Mouse (Mus musculus) neural tube, embryonic 14.5 days (tissue): ENCODE data around the gene Myo9a. TPM values are rescaled to one million over a fixed set of nuclear protein-coding genes. Genes with fewer than 3 reads are reported as not detected.

Experiments used
- ATAC-seq: fragments of 200-750 bp; cut with Nextera tagmentation; 2 replicates; pipeline ENCODE4 v1.8.0; 2017; ENCODE audit warnings: low read depth, mild to moderate bottlenecking, moderate TSS enrichment, moderate library complexity
- H3K27ac ChIP-seq: fragments of 300-500 bp; sonication (generic); 2 replicates; pipeline ENCODE4 v1.5.1; 2014; ENCODE audit warnings: low read depth, mild to moderate bottlenecking, control low read depth, low read length, moderate library complexity, mixed read lengths
- H3K27me3 ChIP-seq: fragments of 300-500 bp; sonication (generic); 2 replicates; pipeline ENCODE4 v1.6.1; 2014; ENCODE audit warnings: low read length; ENCODE audit not compliant: control insufficient read depth, insufficient read depth
- H3K36me3 ChIP-seq: fragments of 300-500 bp; sonication (generic); 2 replicates; pipeline ENCODE4 v1.6.1; 2014; ENCODE audit warnings: low read length, mixed read lengths; ENCODE audit not compliant: control insufficient read depth, insufficient read depth
- H3K4me1 ChIP-seq: fragments of 300-500 bp; sonication (generic); 2 replicates; pipeline ENCODE4 v1.6.1; 2014; ENCODE audit warnings: low read length; ENCODE audit not compliant: control insufficient read depth, insufficient read depth
- H3K4me2 ChIP-seq: fragments of 300-500 bp; sonication (generic); 2 replicates; pipeline ENCODE4 v1.6.1; 2014; ENCODE audit warnings: mild to moderate bottlenecking, low read depth, low read length, control low read depth
- H3K4me3 ChIP-seq: fragments of 300-500 bp; sonication (generic); 2 replicates; pipeline ENCODE4 v1.5.1; 2014; ENCODE audit warnings: low read depth, low read length, control low read depth, mixed read lengths
- H3K9ac ChIP-seq: fragments of 300-500 bp; sonication (generic); replicated peaks from 2 replicates; pipeline ENCODE4 v1.6.1; 2014; ENCODE audit warnings: low read depth, mild to moderate bottlenecking, control low read depth, low read length, mixed read lengths
- H3K9me3 ChIP-seq: fragments of 300-500 bp; sonication (generic); 2 replicates; pipeline ENCODE4 v1.6.1; 2016; ENCODE audit warnings: low read length; ENCODE audit not compliant: control insufficient read depth
- WGBS: fragments of 180-500 bp; shearing (Covaris S2); extraction: QIAGEN DNeasy Blood & Tissue Kit; methylation state at CpG from one replicate; pipeline ENCODE4 v1.1.7; 2014; 5-methylcytosine and 5-hydroxymethylcytosine counted together
- polyA plus RNA-seq: library from polyadenylated mRNA; unstranded; fragments of >200 nt; fragmentation: Nextera tagmentation; extraction: Ambion mirVana; gene quantifications from 2 replicates; pipeline ENCODE4 v1.2.1, GENCODE M21; 2014

Gene Myo9a
- polyA plus RNA-seq, 1 experiment from 2014 or later, result 37.9 TPM

GRCm38 (mm10) chr9:59723096-59723657, 27.5 kb upstream of the Myo9a start:
- no peaks in the 10 kb centered on the region for H3K36me3 ChIP-seq
- peak overlapping the region; percentile 34; the same call in 1 of the 2 replicates for H3K4me2 ChIP-seq
- no peak overlapping the region for H3K27ac ChIP-seq
- ATAC-seq, result peak; percentile 65; the same call in 1 of the 2 replicates
- WGBS, result 22% methylated on average over 10 of the region's 10 CpGs
- no peaks in the 10 kb centered on the region for H3K9me3 ChIP-seq
- no peaks in the 10 kb centered on the region for H3K27me3 ChIP-seq
- H3K4me3 ChIP-seq, result no peak overlapping the region
- peaks cover 10% of the 10 kb centered on the region for H3K4me1 ChIP-seq
- H3K9ac ChIP-seq, result peak overlapping the region; percentile 50; the same call in 1 of the 2 replicates

- Histone ChIP-seq H3K9me3 (no peaks in the 10 kb centered on the region), H3K36me3 (no peaks in the 10 kb centered on the region), H3K4me3 (no peak overlapping the region), H3K4me2 (no peak overlapping the region), H3K4me1 (peaks cover 10% of the 10 kb centered on the region), H3K27me3 (no peaks in the 10 kb centered on the region), H3K9ac (no peak overlapping the region), H3K27ac (no peak overlapping the region)
- ATAC-seq, result no peak
- 62% methylated on average over 8 of the region's 8 CpGs for WGBS
Measured at GRCm38 (mm10) chr9:59723791-59724442, 26.8 kb upstream of the Myo9a start.

GRCm38 (mm10) chr9:59725515-59725914, 25.2 kb upstream of the Myo9a start:
- no peak for ATAC-seq
- Histone ChIP-seq H3K4me1 (peaks cover 10% of the 10 kb centered on the region), H3K4me2 (no peak overlapping the region), H3K4me3 (no peak overlapping the region), H3K9me3 (no peaks in the 10 kb centered on the region), H3K36me3 (no peaks in the 10 kb centered on the region), H3K27ac (no peak overlapping the region), H3K9ac (no peak overlapping the region), H3K27me3 (no peaks in the 10 kb centered on the region)
- 77% methylated on average over 10 of the region's 10 CpGs for WGBS

- Histone ChIP-seq H3K27me3 (no peaks in the 10 kb centered on the region), H3K4me3 (no peak overlapping the region), H3K4me1 (peaks cover 10% of the 10 kb centered on the region), H3K9me3 (no peaks in the 10 kb centered on the region), H3K27ac (no peak overlapping the region), H3K36me3 (no peaks in the 10 kb centered on the region), H3K9ac (no peak overlapping the region), H3K4me2 (no peak overlapping the region)
- 89% methylated on average over 11 of the region's 11 CpGs for WGBS
- no peak for ATAC-seq
Measured at GRCm38 (mm10) chr9:59727569-59728286, 23.0 kb upstream of the Myo9a start.

- Histone ChIP-seq H3K27me3 (no peaks in the 10 kb centered on the region), H3K9ac (no peak overlapping the region), H3K36me3 (no peaks in the 10 kb centered on the region; the same call in 1 of the 2 replicates), H3K4me1 (no peaks in the 10 kb centered on the region), H3K27ac (no peak overlapping the region), H3K4me2 (no peak overlapping the region), H3K9me3 (no peaks in the 10 kb centered on the region), H3K4me3 (no peak overlapping the region)
- WGBS, result 92% methylated on average over 5 of the region's 5 CpGs
- no peak for ATAC-seq
Measured at GRCm38 (mm10) chr9:59731136-59731535, 19.6 kb upstream of the Myo9a start.

- no peak for ATAC-seq
Measured at GRCm38 (mm10) chr9:59733075-59733474, 17.6 kb upstream of the Myo9a start.

GRCm38 (mm10) chr9:59735394-59735793, 15.3 kb upstream of the Myo9a start:
- Histone ChIP-seq H3K4me1 (no peaks in the 10 kb centered on the region), H3K4me3 (no peak overlapping the region), H3K4me2 (no peak overlapping the region), H3K27me3 (no peaks in the 10 kb centered on the region), H3K36me3 (no peaks in the 10 kb centered on the region; the same call in 1 of the 2 replicates), H3K9ac (no peak overlapping the region), H3K27ac (no peak overlapping the region), H3K9me3 (no peaks in the 10 kb centered on the region)
- no peak for ATAC-seq
- WGBS, result 71% methylated on average over 4 of the region's 4 CpGs

More at GRCm38 (mm10) chr9:59733075-59733474, 17.6 kb upstream of the Myo9a start:
- 83% methylated on average over 6 of the region's 6 CpGs for WGBS
- Histone ChIP-seq H3K36me3 (no peaks in the 10 kb centered on the region; the same call in 1 of the 2 replicates), H3K4me2 (no peak overlapping the region), H3K4me3 (no peak overlapping the region), H3K27ac (no peak overlapping the region), H3K27me3 (no peaks in the 10 kb centered on the region), H3K4me1 (no peaks in the 10 kb centered on the region), H3K9ac (no peak overlapping the region), H3K9me3 (no peaks in the 10 kb centered on the region)

- 91% methylated on average over 2 of the region's 2 CpGs for WGBS
- no peaks in the 10 kb centered on the region for H3K9me3 ChIP-seq
- no peak overlapping the region for H3K9ac ChIP-seq
- no peaks in the 10 kb centered on the region for H3K4me1 ChIP-seq
- H3K27me3 ChIP-seq, result no peaks in the 10 kb centered on the region
- no peak overlapping the region for H3K4me3 ChIP-seq
- ATAC-seq, result no peak
- no peak overlapping the region for H3K4me2 ChIP-seq
- H3K27ac ChIP-seq, result no peak overlapping the region
- H3K36me3 ChIP-seq, result no peaks in the 10 kb centered on the region
Measured at GRCm38 (mm10) chr9:59740593-59740992, 10.1 kb upstream of the Myo9a start.

- H3K27me3 ChIP-seq, result no peaks in the 10 kb centered on the region
- ATAC-seq, result no peak
- H3K4me2 ChIP-seq, result no peak overlapping the region
- no peak overlapping the region for H3K27ac ChIP-seq
- H3K9me3 ChIP-seq, result no peaks in the 10 kb centered on the region
- no peaks in the 10 kb centered on the region for H3K36me3 ChIP-seq
- no peak overlapping the region for H3K9ac ChIP-seq
- WGBS, result 96% methylated on average over 3 of the region's 3 CpGs
- H3K4me1 ChIP-seq, result no peaks in the 10 kb centered on the region
- no peak overlapping the region for H3K4me3 ChIP-seq
Measured at GRCm38 (mm10) chr9:59743903-59744302, 6.8 kb upstream of the Myo9a start.
